Mouse (Mus musculus): Measurements from ENCODE around the gene BC049730. TPM values are rescaled to one million over a fixed set of nuclear protein-coding genes. Genes with fewer than 3 reads are reported as not detected.

The BC049730 gene
- not detected for polyA plus RNA-seq (2014; fragmentation: Illumina TruSeq; extraction: RNeasy Lipid Tissue Mini Kit (QIAGEN cat#74804); ENCODE audit: low read depth, low replicate concordance)

GRCm38 (mm10) chr7:24708832-24709292, at the start of gene BC049730:
TSS of gene BC049730 (plus strand) at chr7:24709242.

DNA sequence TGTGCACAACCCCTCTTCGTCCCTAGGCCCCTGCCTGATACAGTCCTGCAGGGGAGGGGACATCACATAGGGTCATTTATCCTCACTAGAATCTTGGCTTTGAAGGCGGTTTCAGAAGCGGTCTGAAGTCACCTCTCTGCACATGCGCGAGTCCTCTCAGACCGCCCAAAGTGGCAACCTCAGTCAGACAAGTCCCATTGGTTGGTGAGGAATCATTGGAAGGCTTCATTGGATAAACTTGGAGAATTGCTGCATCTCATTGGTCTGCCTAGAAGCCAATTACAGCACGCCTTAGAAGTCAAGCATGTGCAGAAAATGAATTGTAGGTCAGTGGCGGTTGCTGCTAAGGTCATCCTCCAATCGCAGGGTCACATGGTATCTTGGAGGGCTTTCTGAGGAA, 32.5 kb upstream of the BC049730 start, which contains the start of gene Tex101:
Gene Tex101 (minus strand): TSS at position 101 of the 400 bp plus-strand sequence.

DNA sequence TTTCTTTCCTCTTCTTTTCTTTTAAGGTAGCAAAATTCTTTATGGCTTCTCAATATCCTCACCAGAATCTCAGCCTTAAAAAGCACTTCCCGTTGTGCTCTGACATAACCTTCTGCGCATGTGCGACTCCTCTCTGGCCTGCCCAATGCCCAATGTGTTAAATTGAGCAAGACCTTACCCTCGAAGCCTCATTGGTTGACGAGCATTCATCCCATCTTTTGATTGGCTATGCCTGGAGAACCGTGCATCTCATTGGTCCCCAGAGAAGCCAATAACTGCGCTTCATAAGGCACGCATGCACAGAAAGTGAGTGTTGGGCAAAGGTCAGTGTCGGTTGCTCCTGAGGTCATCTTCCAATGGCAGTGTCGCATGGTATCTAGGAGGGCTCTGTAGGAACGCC, 17.8 kb downstream of the BC049730 start, which contains the start of gene Gm4763:
Gene Gm4763 (minus strand): TSS at position 101 of the 400 bp plus-strand sequence.

DNA sequence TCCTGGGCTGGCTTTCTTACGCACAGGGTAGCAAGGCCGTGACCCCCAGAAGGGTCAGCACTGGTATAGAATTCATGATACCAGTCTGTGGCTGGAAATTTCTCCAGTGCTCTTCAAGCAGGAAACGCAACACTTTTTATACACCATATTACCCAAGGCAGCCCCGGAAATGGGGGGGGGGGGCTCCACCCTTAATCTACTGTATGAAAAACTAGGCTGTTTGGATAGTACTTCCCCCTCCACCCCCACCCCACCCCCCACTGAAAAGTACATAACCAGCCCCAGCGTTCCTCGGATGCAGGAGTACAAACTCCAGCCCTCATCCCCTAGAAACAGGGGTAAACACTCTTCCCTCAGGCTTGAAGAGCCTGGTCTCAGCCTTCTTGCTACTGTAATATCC, 51.2 kb downstream of the BC049730 start, which contains the start of gene Cd177:
Gene Cd177 (minus strand): TSS at position 101 of the 400 bp plus-strand sequence.

Other genes starting within 250 kb of the BC049730 start
- 4.3 TPM for gene Plaur, start 246.8 kb upstream of the BC049730 start, polyA plus RNA-seq (2014; fragmentation: Illumina TruSeq; extraction: RNeasy Lipid Tissue Mini Kit (QIAGEN cat#74804); ENCODE audit: low read depth, low replicate concordance)
- 12.1 TPM for gene Cadm4, start 227.2 kb upstream of the BC049730 start, polyA plus RNA-seq (2014; fragmentation: Illumina TruSeq; extraction: RNeasy Lipid Tissue Mini Kit (QIAGEN cat#74804); ENCODE audit: low read depth, low replicate concordance)
- 12.5 TPM for gene Zfp428, start 202.2 kb upstream of the BC049730 start, polyA plus RNA-seq (2014; fragmentation: Illumina TruSeq; extraction: RNeasy Lipid Tissue Mini Kit (QIAGEN cat#74804); ENCODE audit: low read depth, low replicate concordance)
- gene AC161166.1, start 196.8 kb upstream of the BC049730 start, polyA plus RNA-seq (2014; fragmentation: Illumina TruSeq; extraction: RNeasy Lipid Tissue Mini Kit (QIAGEN cat#74804); ENCODE audit: low read depth, low replicate concordance) = not detected
- gene Irgq, start 178.6 kb upstream of the BC049730 start, polyA plus RNA-seq (2014; fragmentation: Illumina TruSeq; extraction: RNeasy Lipid Tissue Mini Kit (QIAGEN cat#74804); ENCODE audit: low read depth, low replicate concordance) = 12.9 TPM
- not detected for gene Pinlyp, start 163.1 kb upstream of the BC049730 start, polyA plus RNA-seq (2014; fragmentation: Illumina TruSeq; extraction: RNeasy Lipid Tissue Mini Kit (QIAGEN cat#74804); ENCODE audit: low read depth, low replicate concordance)
- 29.0 TPM for gene Xrcc1, start 163.0 kb upstream of the BC049730 start, polyA plus RNA-seq (2014; fragmentation: Illumina TruSeq; extraction: RNeasy Lipid Tissue Mini Kit (QIAGEN cat#74804); ENCODE audit: low read depth, low replicate concordance)
- 32.6 TPM for gene Ethe1, start 121.7 kb upstream of the BC049730 start, polyA plus RNA-seq (2014; fragmentation: Illumina TruSeq; extraction: RNeasy Lipid Tissue Mini Kit (QIAGEN cat#74804); ENCODE audit: low read depth, low replicate concordance)
- gene Zfp575, start 121.6 kb upstream of the BC049730 start, polyA plus RNA-seq (2014; fragmentation: Illumina TruSeq; extraction: RNeasy Lipid Tissue Mini Kit (QIAGEN cat#74804); ENCODE audit: low read depth, low replicate concordance) = not detected
- not detected for gene Phldb3, start 98.5 kb upstream of the BC049730 start, polyA plus RNA-seq (2014; fragmentation: Illumina TruSeq; extraction: RNeasy Lipid Tissue Mini Kit (QIAGEN cat#74804); ENCODE audit: low read depth, low replicate concordance)
- not detected for gene Lypd3, start 72.7 kb upstream of the BC049730 start, polyA plus RNA-seq (2014; fragmentation: Illumina TruSeq; extraction: RNeasy Lipid Tissue Mini Kit (QIAGEN cat#74804); ENCODE audit: low read depth, low replicate concordance)
- not detected for gene Tex101, start 32.6 kb upstream of the BC049730 start, polyA plus RNA-seq (2014; fragmentation: Illumina TruSeq; extraction: RNeasy Lipid Tissue Mini Kit (QIAGEN cat#74804); ENCODE audit: low read depth, low replicate concordance)
- gene Gm4763, start 17.7 kb downstream of the BC049730 start, polyA plus RNA-seq (2014; fragmentation: Illumina TruSeq; extraction: RNeasy Lipid Tissue Mini Kit (QIAGEN cat#74804); ENCODE audit: low read depth, low replicate concordance) = not detected
- gene Cd177, start 51.1 kb downstream of the BC049730 start, polyA plus RNA-seq (2014; fragmentation: Illumina TruSeq; extraction: RNeasy Lipid Tissue Mini Kit (QIAGEN cat#74804); ENCODE audit: low read depth, low replicate concordance) = not detected
- gene Ceacam10, start 68.0 kb downstream of the BC049730 start, polyA plus RNA-seq (2014; fragmentation: Illumina TruSeq; extraction: RNeasy Lipid Tissue Mini Kit (QIAGEN cat#74804); ENCODE audit: low read depth, low replicate concordance) = not detected
- gene Gm9844, start 153.0 kb downstream of the BC049730 start, polyA plus RNA-seq (2014; fragmentation: Illumina TruSeq; extraction: RNeasy Lipid Tissue Mini Kit (QIAGEN cat#74804); ENCODE audit: low read depth, low replicate concordance) = 1.5 TPM
- gene Lypd4, start 160.7 kb downstream of the BC049730 start, polyA plus RNA-seq (2014; fragmentation: Illumina TruSeq; extraction: RNeasy Lipid Tissue Mini Kit (QIAGEN cat#74804); ENCODE audit: low read depth, low replicate concordance) = not detected
- gene Dmrtc2, start 160.8 kb downstream of the BC049730 start, polyA plus RNA-seq (2014; fragmentation: Illumina TruSeq; extraction: RNeasy Lipid Tissue Mini Kit (QIAGEN cat#74804); ENCODE audit: low read depth, low replicate concordance) = not detected
- 531 TPM for gene Rps19, start 175.1 kb downstream of the BC049730 start, polyA plus RNA-seq (2014; fragmentation: Illumina TruSeq; extraction: RNeasy Lipid Tissue Mini Kit (QIAGEN cat#74804); ENCODE audit: low read depth, low replicate concordance)
- gene Cd79a, start 188.1 kb downstream of the BC049730 start, polyA plus RNA-seq (2014; fragmentation: Illumina TruSeq; extraction: RNeasy Lipid Tissue Mini Kit (QIAGEN cat#74804); ENCODE audit: low read depth, low replicate concordance) = 0.84 TPM
- gene Arhgef1, start 193.7 kb downstream of the BC049730 start, polyA plus RNA-seq (2014; fragmentation: Illumina TruSeq; extraction: RNeasy Lipid Tissue Mini Kit (QIAGEN cat#74804); ENCODE audit: low read depth, low replicate concordance) = 60.8 TPM
- gene Gm4881, start 235.3 kb downstream of the BC049730 start, polyA plus RNA-seq (2014; fragmentation: Illumina TruSeq; extraction: RNeasy Lipid Tissue Mini Kit (QIAGEN cat#74804); ENCODE audit: low read depth, low replicate concordance) = not detected

Measured in heart, adult 10 weeks (tissue).